Mouse (Mus musculus) left cerebral cortex, postnatal 25 days (tissue): Measurements from ENCODE around the gene Mal. TPM values are rescaled to one million over a fixed set of nuclear protein-coding genes. Genes with fewer than 3 reads are reported as not detected.

Experiments used
- DNase-seq, 2 experiments: peaks; one replicate each; pipeline ENCODE4 v3.0.0; 2022; ENCODE audit warnings: low spot score in 2 of 2, mixed read lengths in 1 of 2
- intact Hi-C: fragments of 180-260 bp; cut with DNase I; formaldehyde crosslinking; loops from one replicate; pipeline ENCODE4 v1.15.1; 2025
- total RNA-seq, 2 experiments: library from RNA; stranded (reverse); gene quantifications; 2 replicates each; pipeline ENCODE4 v1.2.3; 2021

Mal gene
- 100 to 1,000 TPM; 100 to 125 TPM for total RNA-seq

GRCm38 (mm10) chr2:127656086-127656720 lies at the start of gene Mal:
Mal (minus strand) TSS chr2:127656695.
- peak; percentile 12 to 21 for DNase-seq
- intact Hi-C loops = no loop called here

GRCm38 (mm10) chr2:127705267-127705666 lies 48.8 kb upstream of the Mal start:
- DNase-seq = no peak
- intact Hi-C loops = loop anchor here (10.0 kb wide), 1 partner anchor 880 kb away; no protein-coding TSS in a partner anchor

DNA sequence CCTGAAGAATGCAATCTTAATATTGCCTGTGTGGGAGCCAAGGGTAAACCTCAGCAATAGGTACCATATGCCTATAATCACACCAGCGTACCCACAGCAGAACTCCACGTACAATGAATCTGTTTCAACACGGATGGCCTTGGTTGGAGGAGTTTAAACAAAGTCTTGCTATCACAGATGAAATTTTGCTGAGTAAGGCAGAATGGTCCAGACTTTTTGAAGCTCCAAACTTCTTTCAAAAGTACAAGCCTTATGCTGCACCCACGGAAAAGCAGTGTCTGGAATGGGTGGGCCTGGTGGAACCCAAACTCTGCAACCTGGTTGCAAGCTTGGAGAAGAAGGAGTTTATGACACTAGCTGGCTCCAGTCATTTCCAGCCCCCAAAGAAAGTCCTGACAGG lies 32.7 kb upstream of the Mal start:
- intact Hi-C loops = no loop called here
- no peak for DNase-seq

DNA sequence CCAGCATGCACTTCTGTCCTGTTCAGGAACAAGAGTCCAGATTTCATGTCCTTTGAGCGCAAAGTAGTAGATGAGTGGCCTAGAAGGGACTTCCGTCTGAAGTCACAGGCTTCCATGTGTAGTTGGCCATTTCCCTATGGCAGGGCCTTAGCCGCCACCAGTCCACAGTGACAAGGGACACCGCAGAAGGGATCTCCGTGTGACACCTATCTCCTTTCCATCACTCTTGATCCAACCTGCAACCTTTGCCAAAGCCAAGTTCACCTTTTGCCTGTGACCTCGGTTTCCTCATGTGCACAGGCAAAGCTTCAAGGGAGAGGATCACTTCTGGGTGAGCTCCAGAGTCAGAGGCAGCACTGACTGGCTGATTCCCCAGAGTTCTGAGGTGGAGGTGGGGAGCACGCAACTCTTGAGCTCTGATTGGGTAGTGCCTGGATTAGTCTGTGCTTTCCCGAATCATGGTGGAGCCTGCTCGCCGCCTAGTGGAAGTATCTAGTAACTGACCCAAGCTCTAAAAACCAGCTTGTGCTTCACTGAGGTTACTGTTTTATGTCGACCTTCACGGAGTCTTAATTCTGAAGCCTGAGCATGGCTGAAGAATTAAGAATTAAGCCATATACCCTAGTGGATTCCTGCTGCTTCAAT lies 27.3 kb upstream of the Mal start:
- DNase-seq = peak; percentile 70 to 71
- intact Hi-C loops = loop anchor here (5.0 kb wide), 1 partner anchor 77 kb away; no protein-coding TSS in a partner anchor

DNA sequence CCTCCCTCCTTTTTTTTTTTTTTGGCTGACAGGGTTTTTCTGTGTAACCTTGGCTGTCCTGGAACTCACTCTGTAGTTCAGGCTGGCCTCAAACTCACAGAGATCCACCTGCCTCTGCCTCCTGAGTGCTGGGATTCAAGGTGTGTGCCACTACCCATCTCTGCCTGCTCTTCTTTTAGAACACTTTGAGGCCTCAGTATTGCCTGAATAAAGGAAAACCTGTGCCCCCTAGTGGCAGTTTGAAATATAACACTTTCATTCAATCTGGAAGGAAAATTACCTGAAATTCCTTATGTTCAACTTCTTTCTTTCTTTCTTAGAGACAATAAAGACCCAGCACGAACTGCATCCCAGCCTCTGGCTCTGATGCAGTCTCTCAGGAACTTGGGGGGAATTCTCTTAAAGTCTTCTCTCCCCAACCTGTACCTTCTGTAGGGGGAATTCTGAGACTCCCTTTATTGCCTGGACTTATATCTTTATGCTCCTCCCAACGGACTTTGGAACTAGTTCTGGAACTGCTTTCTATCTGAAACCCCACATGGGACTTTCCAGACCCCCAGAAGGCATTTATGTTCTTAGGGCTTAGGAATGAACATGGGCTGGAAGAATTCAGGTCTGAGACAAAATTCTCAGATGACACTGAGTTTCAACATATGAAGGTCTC lies 11.5 kb upstream of the Mal start:
- DNase-seq = peak; percentile 14 to 56

GRCm38 (mm10) chr2:127667015-127667414 lies 10.5 kb upstream of the Mal start:
- intact Hi-C loops = no loop called here
- DNase-seq = no peak

More for the DNA sequence above, 11.5 kb upstream of the Mal start:
- intact Hi-C loops = loop anchor here (2.0 kb wide), 1 partner anchor 59 kb away; no protein-coding TSS in a partner anchor

DNA sequence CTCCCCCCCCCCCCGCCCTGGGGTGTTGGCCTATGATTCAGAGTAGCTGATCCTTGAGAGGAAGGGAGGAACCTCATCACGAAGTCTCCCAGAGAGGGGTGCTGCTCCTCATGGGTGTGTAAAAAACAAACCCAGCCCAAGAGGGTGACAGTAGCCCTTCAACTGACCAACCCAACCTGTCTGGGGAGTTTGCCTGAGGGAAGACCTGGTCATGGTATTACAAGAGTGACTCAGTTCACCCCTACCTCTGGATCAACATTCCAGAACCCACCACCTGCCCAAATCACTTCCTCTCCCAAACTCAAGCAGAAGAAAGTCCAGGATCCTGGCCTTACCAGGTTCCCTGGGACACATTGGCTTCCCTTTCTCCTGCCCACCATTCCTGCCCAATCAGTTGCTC lies 6.2 kb upstream of the Mal start:
- intact Hi-C loops = no loop called here
- DNase-seq = no peak

GRCm38 (mm10) chr2:127655419-127655818 lies 1.1 kb downstream of the Mal start:
- intact Hi-C loops = no loop called here

GRCm38 (mm10) chr2:127654786-127655185 lies 1.7 kb downstream of the Mal start:
- DNase-seq = no peak

More at GRCm38 (mm10) chr2:127655419-127655818, 1.1 kb downstream of the Mal start:
- DNase-seq = no peak

DNA sequence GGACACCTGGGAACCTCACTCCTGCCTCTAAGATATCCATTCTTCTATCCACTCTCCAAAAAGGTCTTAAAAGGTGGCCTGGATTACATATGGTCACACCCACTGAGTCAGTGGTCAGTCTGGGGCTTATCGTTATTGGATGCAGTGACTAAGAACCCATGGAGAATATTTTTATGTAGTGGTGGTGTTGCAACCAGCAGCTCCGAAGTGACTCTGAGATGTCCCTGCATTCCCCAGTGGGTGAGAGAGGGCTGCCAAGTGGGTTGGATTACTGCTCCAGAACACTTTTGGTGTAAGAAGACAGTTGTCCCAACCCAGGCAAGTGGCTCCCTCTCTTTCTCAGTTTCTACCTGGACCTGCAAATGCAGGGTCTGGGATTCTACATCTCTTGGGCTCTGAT lies 3.7 kb downstream of the Mal start:
- intact Hi-C loops = no loop called here
- DNase-seq = no peak

More at GRCm38 (mm10) chr2:127654786-127655185, 1.7 kb downstream of the Mal start:
- intact Hi-C loops = no loop called here

GRCm38 (mm10) chr2:127652335-127652734 lies 4.2 kb downstream of the Mal start:
- intact Hi-C loops = no loop called here
- no peak for DNase-seq

- DNase-seq = no peak
- intact Hi-C loops = no loop called here
Observed at GRCm38 (mm10) chr2:127651601-127652000, 4.9 kb downstream of the Mal start.

DNA sequence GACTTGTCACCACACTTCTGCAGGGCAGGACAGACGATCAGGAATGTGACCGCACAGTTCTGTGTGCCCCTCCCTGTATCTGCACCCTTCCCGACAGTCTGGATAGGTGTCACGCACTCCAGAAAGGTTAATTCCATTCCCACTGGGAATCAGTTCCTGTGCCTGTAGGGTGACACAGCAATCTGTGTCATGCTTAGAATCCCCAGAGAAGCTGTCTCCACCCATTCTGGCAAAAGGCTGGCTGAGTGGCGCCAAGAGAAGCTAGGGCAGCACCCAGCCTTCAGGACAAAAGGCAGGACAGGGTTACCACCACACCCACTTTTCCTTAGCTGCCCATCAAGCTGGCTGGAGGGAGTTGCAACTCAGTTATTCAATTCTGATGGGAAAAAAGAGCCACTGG lies 6.6 kb downstream of the Mal start:
- intact Hi-C loops = no loop called here
- no peak for DNase-seq

DNA sequence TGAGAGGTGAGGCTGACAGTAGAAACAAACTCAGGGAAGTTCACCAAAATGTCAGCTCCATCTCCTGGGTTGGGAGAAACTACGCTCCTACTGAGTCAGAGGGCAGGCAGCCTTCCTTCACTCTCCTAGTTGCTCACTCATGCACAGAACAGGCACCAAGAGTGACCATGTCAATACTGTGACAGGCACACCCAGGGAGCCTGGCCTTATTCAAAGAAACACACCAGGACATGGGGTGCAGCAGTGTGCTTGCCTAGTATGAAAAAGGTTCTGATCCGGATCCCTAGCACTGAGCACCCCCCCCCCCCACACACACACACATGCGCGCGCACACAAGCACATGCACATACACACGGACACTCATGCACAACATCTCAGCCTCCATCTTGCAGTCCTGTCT lies 8.3 kb downstream of the Mal start:
- intact Hi-C loops = no loop called here
- DNase-seq = no peak

- DNase-seq = no peak
- intact Hi-C loops = no loop called here
Observed at GRCm38 (mm10) chr2:127646875-127647274, 9.6 kb downstream of the Mal start.

DNA sequence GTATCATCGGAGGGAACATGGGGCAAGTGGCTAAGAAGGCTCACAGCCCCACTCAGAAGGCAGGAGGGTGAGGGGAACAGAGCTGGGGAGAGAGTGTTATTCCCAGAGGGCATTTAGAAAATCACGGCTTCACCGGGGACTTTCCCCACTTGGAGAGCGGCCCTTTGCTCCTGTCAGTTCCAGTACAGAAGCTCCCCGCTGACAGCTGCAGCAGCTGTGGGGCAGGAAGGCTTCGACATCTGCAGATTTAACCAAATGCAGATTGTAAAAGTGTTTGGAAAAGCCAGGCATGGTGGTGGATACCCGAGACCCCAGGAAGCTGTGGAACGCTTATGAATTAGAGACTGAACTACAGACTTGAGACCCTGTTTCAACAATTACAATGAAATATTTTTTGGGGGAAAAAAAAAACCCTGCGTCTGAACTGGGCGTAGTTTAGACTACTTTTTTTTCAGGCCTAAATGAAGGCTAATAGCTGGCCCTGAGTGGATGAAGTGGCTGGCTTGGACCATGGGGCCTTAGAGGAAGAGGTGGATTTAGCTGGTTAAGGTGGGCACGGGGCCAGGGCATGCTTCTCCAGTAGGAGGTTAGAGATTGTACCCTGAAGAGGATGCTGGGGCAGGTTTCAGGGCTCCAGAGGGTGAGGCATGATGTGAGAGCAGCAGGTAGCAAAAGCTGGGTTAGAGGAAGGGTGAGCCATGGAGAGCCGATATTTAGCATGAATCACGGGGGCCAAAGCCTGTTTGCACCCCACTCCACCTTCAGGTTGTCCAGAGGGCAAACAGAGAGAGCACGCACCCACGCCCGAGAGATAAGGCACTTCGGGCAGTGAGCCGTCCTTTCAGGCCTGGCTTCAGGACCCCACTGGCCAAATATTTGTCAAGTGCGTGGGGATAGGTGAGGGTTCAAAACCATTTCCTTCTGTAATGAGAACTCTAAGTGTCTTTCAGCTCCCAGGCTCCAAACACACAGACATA lies 12.5 kb downstream of the Mal start:
- intact Hi-C loops = no loop called here
- DNase-seq = no peak

DNA sequence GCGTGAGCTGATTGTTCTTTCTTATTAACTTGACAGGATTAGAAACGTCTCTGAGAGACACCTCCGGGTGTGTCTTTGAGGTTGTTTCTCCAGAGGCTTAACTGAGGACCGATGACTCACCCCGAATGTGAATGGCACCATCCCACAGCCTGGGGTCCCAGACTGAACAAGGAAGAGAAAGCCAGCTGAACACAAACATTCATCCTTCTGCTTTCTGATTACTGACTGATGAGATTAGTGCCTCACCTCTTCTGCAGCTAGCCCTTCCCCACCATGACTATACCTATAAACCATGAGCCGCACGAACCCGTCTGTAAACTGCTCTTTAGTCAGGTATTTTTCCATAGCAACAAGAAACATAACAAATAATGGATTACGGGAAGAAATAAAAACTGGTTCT lies 17.5 kb downstream of the Mal start:
- no peak for DNase-seq
- intact Hi-C loops = no loop called here

DNA sequence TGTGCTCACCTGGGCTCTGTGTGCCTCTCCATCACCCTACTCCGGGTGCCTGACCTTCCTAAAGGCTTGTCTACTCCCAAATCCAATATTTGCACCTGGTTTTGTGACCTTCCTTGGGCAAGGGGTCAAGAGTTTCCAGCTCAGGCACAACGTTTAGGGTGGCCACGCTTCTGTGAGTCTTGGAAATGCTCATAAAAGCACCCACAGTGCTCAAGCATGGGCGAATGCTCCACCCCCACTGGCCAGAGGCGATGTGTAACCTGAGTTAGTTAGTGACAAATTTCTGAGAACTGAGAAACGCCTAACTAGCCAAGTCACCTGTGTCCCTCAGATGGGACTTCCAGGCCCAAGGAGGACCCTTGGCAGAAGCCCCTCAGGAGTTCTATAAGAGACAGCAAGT lies 20.9 kb downstream of the Mal start:
- DNase-seq = no peak
- intact Hi-C loops = no loop called here

DNA sequence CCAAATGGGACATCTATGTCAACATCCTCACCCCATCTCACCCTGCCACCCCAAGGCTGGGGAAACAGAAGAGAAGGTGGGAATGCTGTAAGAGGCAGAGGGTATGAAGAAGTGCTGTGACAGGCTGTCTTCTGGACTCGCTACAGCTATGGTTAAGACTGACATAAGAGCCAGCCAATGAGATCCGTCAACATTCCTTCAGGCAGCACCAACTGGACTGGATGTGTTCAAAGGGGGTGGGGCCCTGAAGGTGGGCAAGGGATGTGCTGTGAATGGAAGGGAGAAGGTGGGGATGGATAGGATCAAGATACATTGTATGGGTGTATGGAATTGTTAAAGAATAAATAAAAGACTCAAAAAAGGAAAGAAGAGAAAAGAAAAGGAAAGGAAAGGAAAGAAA lies 23.9 kb downstream of the Mal start:
- intact Hi-C loops = no loop called here
- no peak for DNase-seq
